Mouse (Mus musculus): ENCODE measurements around the gene Dnajb4.

Gene Dnajb4

GRCm38 (mm10) chr3:152208096-152208885 lies 1.8 kb downstream of the Dnajb4 start:
- no peak for DNase-seq (ENCODE audit: low spot score in 2 of 2)

GRCm38 (mm10) chr3:152207156-152207555 lies 2.9 kb downstream of the Dnajb4 start:
- no peak for DNase-seq (ENCODE audit: low spot score in 2 of 2)

- DNase-seq (ENCODE audit: low spot score in 2 of 2): no peak
Measured at GRCm38 (mm10) chr3:152204577-152204976, 5.5 kb downstream of the Dnajb4 start.

- no peak for DNase-seq (ENCODE audit: low spot score in 2 of 2)
Measured at GRCm38 (mm10) chr3:152203996-152204395, 6.1 kb downstream of the Dnajb4 start.

- DNase-seq (ENCODE audit: low spot score in 2 of 2): no peak
Measured at GRCm38 (mm10) chr3:152203411-152203810, 6.7 kb downstream of the Dnajb4 start.

- no peak for DNase-seq (ENCODE audit: low spot score in 2 of 2)
Measured at GRCm38 (mm10) chr3:152202942-152203341, 7.2 kb downstream of the Dnajb4 start.

- DNase-seq (ENCODE audit: low spot score in 2 of 2): no peak
Measured at GRCm38 (mm10) chr3:152201651-152202050, 8.5 kb downstream of the Dnajb4 start.

GRCm38 (mm10) chr3:152201181-152201580 lies 8.9 kb downstream of the Dnajb4 start:
- no peak for DNase-seq (ENCODE audit: low spot score in 2 of 2)

- DNase-seq (ENCODE audit: low spot score in 2 of 2): no peak
Measured at GRCm38 (mm10) chr3:152199125-152199524, 11.0 kb downstream of the Dnajb4 start.

- DNase-seq (ENCODE audit: low spot score in 2 of 2): peak; percentile 47 to 57
Measured at GRCm38 (mm10) chr3:152197246-152197645, 12.9 kb downstream of the Dnajb4 start.

- DNase-seq (ENCODE audit: low spot score in 2 of 2): peak; percentile 79 to 86
Measured at GRCm38 (mm10) chr3:152193635-152194097, 16.4 kb downstream of the Dnajb4 start.

- DNase-seq (ENCODE audit: low spot score in 2 of 2): no peak
Measured at GRCm38 (mm10) chr3:152193177-152193576, 16.9 kb downstream of the Dnajb4 start.

GRCm38 (mm10) chr3:152192238-152192931 lies 17.7 kb downstream of the Dnajb4 start:
- peak in 1 of 2 experiments; percentile 33 for DNase-seq (ENCODE audit: low spot score in 2 of 2)

- DNase-seq (ENCODE audit: low spot score in 2 of 2): peak; percentile 26 to 57
Measured at GRCm38 (mm10) chr3:152191791-152192237, 18.3 kb downstream of the Dnajb4 start.

- no peak for DNase-seq (ENCODE audit: low spot score in 2 of 2)
Measured at GRCm38 (mm10) chr3:152190679-152191477, 19.2 kb downstream of the Dnajb4 start.

- no peak for DNase-seq (ENCODE audit: low spot score in 2 of 2)
Measured at GRCm38 (mm10) chr3:152189306-152189705, 20.8 kb downstream of the Dnajb4 start.

- DNase-seq (ENCODE audit: low spot score in 2 of 2): no peak
Measured at GRCm38 (mm10) chr3:152186106-152186505, 24.0 kb downstream of the Dnajb4 start.

GRCm38 (mm10) chr3:152183522-152183921 lies 26.6 kb downstream of the Dnajb4 start:
- no peak for DNase-seq (ENCODE audit: low spot score in 2 of 2)

GRCm38 (mm10) chr3:152180624-152181023 lies 29.5 kb downstream of the Dnajb4 start:
- DNase-seq (ENCODE audit: low spot score in 2 of 2): no peak

- no peak for DNase-seq (ENCODE audit: low spot score in 2 of 2)
Measured at GRCm38 (mm10) chr3:152179285-152179684, 30.8 kb downstream of the Dnajb4 start.

- DNase-seq (ENCODE audit: low spot score in 2 of 2): no peak
Measured at GRCm38 (mm10) chr3:152178816-152179215, 31.3 kb downstream of the Dnajb4 start.
